Mouse (Mus musculus) midbrain, embryonic 15.5 days (tissue): Measurements from ENCODE around the gene St3gal4. TPM values are rescaled to one million over a fixed set of nuclear protein-coding genes. Genes with fewer than 3 reads are reported as not detected.

Experiments
- ATAC-seq: fragments of 200-750 bp; cut with Nextera tagmentation; replicated peaks from 2 replicates; pipeline ENCODE4 v1.8.0; 2017; ENCODE audit warnings: moderate TSS enrichment
- H3K27ac ChIP-seq: fragments of 300-500 bp; sonication (generic); 2 replicates; pipeline ENCODE4 v1.5.1; 2015; ENCODE audit warnings: mild to moderate bottlenecking, inconsistent platforms
- H3K27me3 ChIP-seq: fragments of 300-500 bp; sonication (generic); replicated peaks from 2 replicates; pipeline ENCODE4 v1.6.1; 2015; ENCODE audit warnings: inconsistent platforms
- H3K36me3 ChIP-seq: fragments of 300-500 bp; sonication (generic); replicated peaks from 2 replicates; pipeline ENCODE4 v1.6.1; 2015; ENCODE audit warnings: inconsistent platforms
- H3K4me1 ChIP-seq: fragments of 300-500 bp; sonication (generic); 2 replicates; pipeline ENCODE4 v1.6.1; 2015; ENCODE audit warnings: inconsistent platforms
- H3K4me2 ChIP-seq: fragments of 300-500 bp; sonication (generic); 2 replicates; pipeline ENCODE4 v1.6.1; 2015; ENCODE audit warnings: inconsistent platforms, mild to moderate bottlenecking, moderate library complexity
- H3K4me3 ChIP-seq: fragments of 300-500 bp; sonication (generic); 2 replicates; pipeline ENCODE4 v1.5.1; 2015; ENCODE audit warnings: mild to moderate bottlenecking, inconsistent platforms
- H3K9ac ChIP-seq: fragments of 300-500 bp; sonication (generic); 2 replicates; pipeline ENCODE4 v1.6.1; 2015; ENCODE audit warnings: mild to moderate bottlenecking, inconsistent platforms
- H3K9me3 ChIP-seq: fragments of 300-500 bp; sonication (generic); 2 replicates; pipeline ENCODE4 v1.6.1; 2016; ENCODE audit warnings: inconsistent platforms
- WGBS: fragments of 180-500 bp; shearing (Covaris S2); methylation state at CpG from one replicate; pipeline ENCODE4 v1.1.7; 2015; ENCODE audit warnings: mixed read lengths; 5-methylcytosine and 5-hydroxymethylcytosine counted together
- polyA plus RNA-seq: library from polyadenylated mRNA; unstranded; fragments of >200 nt; fragmentation: Nextera tagmentation; extraction: Ambion mirVana; gene quantifications from 2 replicates; pipeline ENCODE4 v1.2.1, GENCODE M21; 2015

The St3gal4 gene
- polyA plus RNA-seq, 1 experiment from 2014 or later: 13.0 TPM

DNA sequence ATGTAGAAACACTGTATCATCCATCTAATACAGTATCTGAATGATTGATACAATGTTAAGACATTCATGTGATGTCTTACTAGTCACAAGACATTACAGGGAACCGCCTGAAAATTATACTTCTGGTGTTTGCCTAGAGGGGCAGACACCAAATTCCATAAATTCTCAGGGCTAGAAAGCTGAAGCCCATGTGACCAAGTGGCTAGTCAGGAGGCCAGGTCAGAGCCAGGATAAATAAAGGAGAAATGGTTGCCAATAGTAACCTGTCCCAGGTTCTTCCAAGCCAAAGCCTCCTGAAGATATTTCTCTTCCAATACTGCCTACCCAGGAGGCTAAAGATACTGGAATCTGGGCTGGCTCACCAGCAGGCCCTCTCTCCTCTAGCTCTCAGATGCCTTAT is 23.3 kb downstream of the St3gal4 start:
- H3K36me3 ChIP-seq: no peaks in the 10 kb centered on the region
- H3K9ac ChIP-seq: no peak overlapping the region
- H3K27me3 ChIP-seq: no peaks in the 10 kb centered on the region
- H3K9me3 ChIP-seq: no peaks in the 10 kb centered on the region
- H3K27ac ChIP-seq: no peak overlapping the region
- H3K4me3 ChIP-seq: no peak overlapping the region
- 92% methylated on average over 1 of the region's 1 CpGs for WGBS
- ATAC-seq: no peak
- H3K4me1 ChIP-seq: no peaks in the 10 kb centered on the region
- H3K4me2 ChIP-seq: no peak overlapping the region

DNA sequence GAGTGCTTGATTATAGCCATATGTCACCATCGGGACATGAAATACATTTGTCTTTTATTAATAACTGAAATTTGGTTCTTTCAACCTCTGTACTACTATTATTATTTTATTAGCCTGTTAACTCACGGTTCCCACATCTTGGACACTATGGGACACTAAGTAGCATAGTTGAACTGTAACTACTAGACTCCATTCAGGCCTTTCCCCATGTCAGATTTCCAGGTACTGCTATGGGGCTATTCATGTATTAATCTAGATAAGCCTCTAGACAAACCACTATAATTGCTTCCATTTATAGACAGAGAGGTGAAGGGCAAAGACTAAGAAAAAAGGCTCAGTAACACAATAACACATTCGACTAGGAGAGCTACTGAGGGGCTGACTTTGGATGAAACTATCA is 25.7 kb downstream of the St3gal4 start:
- H3K4me3 ChIP-seq: no peak overlapping the region
- no peaks in the 10 kb centered on the region for H3K9me3 ChIP-seq
- no peak overlapping the region for H3K9ac ChIP-seq
- no peak for ATAC-seq
- no peaks in the 10 kb centered on the region for H3K36me3 ChIP-seq
- H3K4me2 ChIP-seq: no peak overlapping the region
- no peaks in the 10 kb centered on the region for H3K27me3 ChIP-seq
- WGBS: 86% methylated on average over 3 of the region's 3 CpGs
- H3K4me1 ChIP-seq: no peaks in the 10 kb centered on the region
- H3K27ac ChIP-seq: no peak overlapping the region

DNA sequence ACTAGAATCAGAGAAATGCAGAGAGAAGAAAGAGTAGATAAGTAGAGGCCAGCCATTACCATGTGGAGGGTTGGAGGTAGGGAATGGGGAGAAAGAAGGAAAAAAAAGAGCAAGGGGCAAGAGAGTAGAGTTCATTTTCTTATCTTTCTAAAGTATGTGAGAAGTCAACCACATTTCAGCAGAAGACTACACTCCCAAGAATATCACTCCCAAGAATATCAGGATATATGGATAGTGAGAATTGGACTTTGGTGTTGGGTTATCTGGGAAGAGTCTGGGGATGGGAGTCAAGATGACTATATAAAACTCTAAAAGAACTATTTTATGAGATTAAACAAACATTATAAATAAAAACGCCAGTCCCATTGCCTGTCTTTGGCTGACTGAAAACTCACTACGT is 26.2 kb downstream of the St3gal4 start:
- WGBS: 95% methylated on average over 2 of the region's 2 CpGs
- no peak for ATAC-seq
- no peak overlapping the region for H3K4me2 ChIP-seq

DNA sequence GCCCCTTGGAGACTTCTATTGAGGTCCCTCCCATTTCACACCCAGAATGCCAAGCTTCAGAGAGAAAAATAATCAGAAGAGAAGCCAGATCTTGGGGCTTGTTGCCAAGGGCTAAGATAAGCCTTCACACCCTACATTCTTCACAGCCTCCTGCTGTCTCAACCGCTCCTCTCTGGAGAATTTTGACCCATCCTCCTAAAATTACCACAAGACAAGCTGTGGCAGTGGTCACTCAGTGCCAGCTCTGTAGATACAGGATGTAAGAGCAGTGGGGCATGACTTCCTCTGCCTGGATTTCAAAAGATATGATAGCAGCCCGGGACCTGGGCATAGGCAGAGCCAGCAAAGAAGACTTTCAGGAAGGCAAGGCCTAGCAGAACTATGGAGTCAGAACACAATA is 57.6 kb downstream of the St3gal4 start:
- H3K9me3 ChIP-seq: no peaks in the 10 kb centered on the region
- no peaks in the 10 kb centered on the region for H3K4me1 ChIP-seq
- H3K27me3 ChIP-seq: no peaks in the 10 kb centered on the region
- no peak overlapping the region for H3K27ac ChIP-seq
- ATAC-seq: no peak
- H3K4me3 ChIP-seq: no peak overlapping the region
- H3K9ac ChIP-seq: no peak overlapping the region
- H3K36me3 ChIP-seq: no peaks in the 10 kb centered on the region
- WGBS: 73% methylated on average over 2 of the region's 2 CpGs
- H3K4me2 ChIP-seq: no peak overlapping the region

More for the DNA sequence above, 26.2 kb downstream of the St3gal4 start:
- H3K4me1 ChIP-seq: no peaks in the 10 kb centered on the region
- no peak overlapping the region for H3K27ac ChIP-seq
- H3K36me3 ChIP-seq: no peaks in the 10 kb centered on the region
- no peak overlapping the region for H3K9ac ChIP-seq
- H3K9me3 ChIP-seq: no peaks in the 10 kb centered on the region
- no peak overlapping the region for H3K4me3 ChIP-seq
- H3K27me3 ChIP-seq: no peaks in the 10 kb centered on the region

DNA sequence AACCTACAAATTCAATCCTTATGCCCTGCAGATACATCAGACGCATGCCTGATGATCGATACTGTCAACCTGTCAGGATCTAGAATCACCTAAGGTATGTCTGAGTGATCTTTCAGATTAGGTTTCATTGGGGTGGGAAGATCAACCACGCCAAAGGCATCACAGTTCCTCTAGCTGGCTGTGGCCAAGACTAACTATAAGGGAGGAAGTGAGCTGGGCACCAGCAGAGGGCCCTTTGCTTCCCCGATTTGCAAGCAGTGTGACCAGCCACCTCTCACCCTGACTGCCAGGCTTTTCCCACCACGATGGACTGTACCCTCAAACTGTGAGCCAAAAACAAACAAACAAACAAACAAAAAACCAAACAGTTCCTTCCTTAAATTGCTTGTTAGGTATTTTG is 59.2 kb downstream of the St3gal4 start:
- Histone ChIP-seq H3K4me3 (no peak overlapping the region), H3K4me2 (no peak overlapping the region), H3K9me3 (no peaks in the 10 kb centered on the region), H3K27ac (no peak overlapping the region), H3K36me3 (no peaks in the 10 kb centered on the region), H3K4me1 (no peaks in the 10 kb centered on the region), H3K27me3 (no peaks in the 10 kb centered on the region), H3K9ac (no peak overlapping the region)
- 93% methylated on average over 5 of the region's 5 CpGs for WGBS
- no peak for ATAC-seq

DNA sequence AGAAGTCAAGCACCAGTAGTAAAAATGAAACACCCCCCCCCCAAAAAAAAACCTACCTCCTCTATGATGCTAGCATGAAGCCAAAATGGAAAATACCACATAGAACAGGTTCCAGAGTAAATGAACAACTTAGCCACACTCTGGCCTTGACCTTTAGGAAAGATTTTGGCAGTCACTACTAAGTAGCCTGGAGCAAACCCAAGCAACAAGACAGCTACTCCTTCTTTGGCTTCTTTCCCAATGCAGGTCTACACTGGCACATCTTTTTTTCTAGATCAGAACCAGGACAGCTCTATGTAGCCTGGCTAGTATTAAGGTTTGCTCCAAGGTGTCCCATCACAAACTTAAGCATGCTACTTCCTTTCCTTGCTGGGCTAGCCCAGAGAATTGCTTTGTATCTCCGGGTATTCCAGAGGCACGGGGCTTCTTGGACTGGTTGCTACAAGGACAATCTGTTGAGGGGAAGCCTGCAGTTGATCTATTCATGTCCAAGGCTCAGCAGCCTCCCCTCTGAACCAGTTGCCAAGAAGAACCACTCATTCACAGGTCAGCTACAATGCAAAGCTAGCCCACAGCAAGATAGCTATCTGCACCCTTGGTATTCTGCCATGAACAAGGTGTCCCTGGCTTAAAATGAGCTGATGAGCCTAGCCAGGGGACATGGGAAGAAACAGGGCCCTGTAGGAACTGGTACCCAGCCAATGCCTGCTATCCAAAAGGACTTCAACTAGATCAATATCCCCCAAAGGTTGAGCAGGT is 60.3 kb downstream of the St3gal4 start:
- Histone ChIP-seq H3K4me2 (no peak overlapping the region), H3K27me3 (no peaks in the 10 kb centered on the region), H3K9ac (no peak overlapping the region), H3K9me3 (no peaks in the 10 kb centered on the region), H3K4me1 (no peaks in the 10 kb centered on the region), H3K4me3 (no peak overlapping the region), H3K36me3 (no peaks in the 10 kb centered on the region), H3K27ac (no peak overlapping the region)
- WGBS: 97% methylated on average over 2 of the region's 2 CpGs
- ATAC-seq: no peak

GRCm38 (mm10) chr9:35058186-35058585 is 60.9 kb downstream of the St3gal4 start:
- H3K36me3 ChIP-seq: no peaks in the 10 kb centered on the region
- 98% methylated on average over 4 of the region's 4 CpGs for WGBS
- no peak overlapping the region for H3K4me2 ChIP-seq
- no peak overlapping the region for H3K4me3 ChIP-seq
- H3K27me3 ChIP-seq: no peaks in the 10 kb centered on the region
- H3K4me1 ChIP-seq: no peaks in the 10 kb centered on the region
- H3K9ac ChIP-seq: no peak overlapping the region
- H3K9me3 ChIP-seq: no peaks in the 10 kb centered on the region
- no peak overlapping the region for H3K27ac ChIP-seq
- no peak for ATAC-seq

DNA sequence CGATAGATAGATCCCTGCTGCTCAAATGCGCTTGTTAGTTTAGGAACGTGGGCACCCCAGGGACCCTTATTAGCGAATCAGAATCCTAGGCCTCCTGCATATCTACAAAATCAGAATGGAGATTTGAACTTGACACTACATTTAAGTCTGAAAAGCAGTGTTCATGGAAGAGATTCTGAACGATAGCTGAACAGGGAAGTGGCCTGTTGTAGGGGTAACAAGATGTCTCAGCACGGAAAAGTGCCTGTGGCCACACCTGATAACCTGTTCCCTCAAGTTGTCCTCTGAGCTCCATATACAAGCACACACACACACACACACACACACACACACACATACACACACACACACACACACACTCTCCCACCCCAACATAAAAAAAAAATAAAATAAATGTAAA is 61.4 kb downstream of the St3gal4 start:
- no peak overlapping the region for H3K4me3 ChIP-seq
- ATAC-seq: no peak

DNA sequence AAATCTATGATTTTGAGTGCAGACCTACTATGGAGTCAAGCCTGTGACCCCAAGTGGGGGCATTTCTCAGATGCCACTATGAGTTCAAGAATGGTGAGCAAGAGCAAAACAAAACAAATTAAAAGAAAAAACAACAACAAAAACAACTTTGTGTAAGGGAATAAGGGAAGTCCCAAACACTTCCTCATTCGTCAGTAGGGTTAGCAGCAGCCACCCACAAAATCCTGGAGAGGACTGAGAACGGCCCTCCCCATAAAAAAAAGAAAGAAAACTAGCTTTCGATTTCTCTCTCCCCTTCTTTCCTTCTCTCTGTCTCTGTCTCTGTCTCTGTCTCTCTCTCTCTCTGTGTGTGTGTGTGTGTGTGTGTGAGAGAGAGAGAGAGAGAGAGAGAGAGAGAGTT is 62.5 kb downstream of the St3gal4 start:
- Histone ChIP-seq H3K4me3 (no peak overlapping the region), H3K4me2 (no peak overlapping the region), H3K36me3 (no peaks in the 10 kb centered on the region), H3K9me3 (no peaks in the 10 kb centered on the region), H3K4me1 (no peaks in the 10 kb centered on the region), H3K9ac (no peak overlapping the region), H3K27me3 (no peaks in the 10 kb centered on the region), H3K27ac (no peak overlapping the region)
- 88% methylated on average over 3 of the region's 3 CpGs for WGBS
- no peak for ATAC-seq

More for the DNA sequence above, 61.4 kb downstream of the St3gal4 start:
- Histone ChIP-seq H3K9me3 (no peaks in the 10 kb centered on the region), H3K9ac (no peak overlapping the region), H3K36me3 (no peaks in the 10 kb centered on the region), H3K27me3 (no peaks in the 10 kb centered on the region), H3K27ac (no peak overlapping the region), H3K4me1 (no peaks in the 10 kb centered on the region), H3K4me2 (no peak overlapping the region)
- 90% methylated on average over 6 of the region's 6 CpGs for WGBS

- no peaks in the 10 kb centered on the region for H3K4me1 ChIP-seq
- 90% methylated on average over 11 of the region's 11 CpGs for WGBS
- no peaks in the 10 kb centered on the region for H3K9me3 ChIP-seq
- H3K27ac ChIP-seq: no peak overlapping the region
- H3K27me3 ChIP-seq: no peaks in the 10 kb centered on the region
- no peak overlapping the region for H3K9ac ChIP-seq
- H3K36me3 ChIP-seq: no peaks in the 10 kb centered on the region
- no peak for ATAC-seq
- no peak overlapping the region for H3K4me2 ChIP-seq
- no peak overlapping the region for H3K4me3 ChIP-seq
Observed at GRCm38 (mm10) chr9:35055528-35056330, 63.3 kb downstream of the St3gal4 start.

- Histone ChIP-seq H3K4me2 (no peak overlapping the region), H3K4me3 (no peak overlapping the region), H3K4me1 (no peaks in the 10 kb centered on the region), H3K9ac (no peak overlapping the region), H3K27me3 (no peaks in the 10 kb centered on the region), H3K27ac (no peak overlapping the region; the same call in 1 of the 2 replicates), H3K9me3 (no peaks in the 10 kb centered on the region), H3K36me3 (no peaks in the 10 kb centered on the region)
- ATAC-seq: peak; percentile 78
- WGBS: 50% methylated on average over 3 of the region's 3 CpGs
Observed at GRCm38 (mm10) chr9:35053669-35054068, 65.4 kb downstream of the St3gal4 start.

DNA sequence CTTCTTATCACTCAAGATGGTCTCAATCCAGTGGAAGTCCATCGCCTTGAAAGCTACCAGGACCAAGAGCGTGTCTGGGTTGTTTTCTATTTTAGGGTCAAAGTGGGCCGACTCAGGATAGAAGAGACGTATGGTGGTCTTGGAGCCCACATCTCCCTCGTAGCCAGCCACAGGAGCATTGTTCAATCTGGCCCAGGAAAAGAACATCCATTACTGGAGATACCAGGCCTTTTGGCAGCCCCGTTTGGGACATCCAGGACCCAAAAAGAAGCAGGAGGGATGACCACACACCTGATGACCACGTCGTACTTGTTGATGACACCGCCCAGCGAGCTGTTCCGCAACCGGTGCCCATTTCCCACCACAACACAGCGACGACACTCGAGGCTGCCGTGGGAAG is 66.0 kb downstream of the St3gal4 start:
- Histone ChIP-seq H3K4me2 (no peak overlapping the region), H3K9ac (no peak overlapping the region), H3K4me3 (no peak overlapping the region), H3K27me3 (no peaks in the 10 kb centered on the region), H3K36me3 (no peaks in the 10 kb centered on the region), H3K9me3 (no peaks in the 10 kb centered on the region), H3K4me1 (no peaks in the 10 kb centered on the region), H3K27ac (no peak overlapping the region)
- no peak for ATAC-seq
- 94% methylated on average over 16 of the region's 16 CpGs for WGBS

- Histone ChIP-seq H3K9me3 (no peaks in the 10 kb centered on the region), H3K9ac (no peak overlapping the region), H3K27ac (no peak overlapping the region), H3K4me3 (no peak overlapping the region), H3K36me3 (no peaks in the 10 kb centered on the region), H3K27me3 (no peaks in the 10 kb centered on the region), H3K4me1 (no peaks in the 10 kb centered on the region), H3K4me2 (no peak overlapping the region)
- no peak for ATAC-seq
- 98% methylated on average over 4 of the region's 4 CpGs for WGBS
Observed at GRCm38 (mm10) chr9:35052671-35053070, 66.4 kb downstream of the St3gal4 start.
